Mouse (Mus musculus) ES-E14 (cell line): ENCODE data around the gene Dnajb12. TPM values are rescaled to one million over a fixed set of nuclear protein-coding genes. Genes with fewer than 3 reads are reported as not detected.

ENCODE experiments used
- DNase-seq: peaks from one replicate; pipeline ENCODE4 v3.0.0-alpha.2; 2013; ENCODE audit warnings: low read depth, low spot score
- H3K27ac ChIP-seq: 2 replicates; pipeline ENCODE4 v1.5.1; 2012; ENCODE audit warnings: low read depth, mild to moderate bottlenecking, low read length, moderate library complexity, mixed read lengths; ENCODE audit not compliant: poor library complexity, insufficient read depth, severe bottlenecking
- H3K36me3 ChIP-seq: 2 replicates; pipeline ENCODE4 v1.6.1; 2012; ENCODE audit warnings: mild to moderate bottlenecking, low read length, moderate library complexity, mixed read lengths; ENCODE audit not compliant: control insufficient read depth, poor library complexity, insufficient read depth, severe bottlenecking
- H3K4me1 ChIP-seq, 2 experiments: fragments of 150-350 bp in 1 of 2; sonication (generic) in 1 of 2; 2 replicates each; pipeline ENCODE4 v1.6.1; 2012; ENCODE audit warnings: low read length in 2 of 2, mild to moderate bottlenecking in 1 of 2, mixed read lengths in 1 of 2; ENCODE audit not compliant: control insufficient read depth in 2 of 2, insufficient read depth in 2 of 2, poor library complexity in 1 of 2
- H3K4me3 ChIP-seq, 2 experiments: fragments of 150-350 bp in 1 of 2; sonication (generic) in 1 of 2; 2 replicates each; pipeline ENCODE4 v1.5.1; 2012; ENCODE audit warnings: low read length in 2 of 2, low read depth in 1 of 2, mild to moderate bottlenecking in 1 of 2, mixed read lengths in 1 of 2; ENCODE audit not compliant: insufficient read depth in 1 of 2, poor library complexity in 1 of 2, severe bottlenecking in 1 of 2
- H3K9ac ChIP-seq: 2 replicates; pipeline ENCODE4 v1.6.1; 2012; ENCODE audit warnings: low read depth, mild to moderate bottlenecking, low read length, mixed read lengths; ENCODE audit not compliant: poor library complexity, insufficient read depth, severe bottlenecking
- H3K9me3 ChIP-seq: fragments of 150-350 bp; sonication (generic); 2 replicates; pipeline ENCODE4 v1.6.1; 2012; ENCODE audit warnings: low read depth, mild to moderate bottlenecking, low read length; ENCODE audit not compliant: control insufficient read depth, insufficient read depth
- CHD2 ChIP-seq: IDR thresholded peaks from 2 replicates; pipeline ENCODE4 v1.6.1; 2014; ENCODE audit warnings: mild to moderate bottlenecking, low read depth, low read length, inconsistent platforms
- HCFC1 ChIP-seq: IDR thresholded peaks from 2 replicates; pipeline ENCODE4 v1.6.1; 2012; ENCODE audit warnings: low read length, inconsistent platforms, borderline replicate concordance; ENCODE audit not compliant: insufficient read depth
- MAFK ChIP-seq: IDR thresholded peaks from 2 replicates; pipeline ENCODE4 v1.6.1; 2014; ENCODE audit warnings: mild to moderate bottlenecking, low read depth, low read length, inconsistent platforms; ENCODE audit not compliant: insufficient read depth
- ZC3H11A ChIP-seq: IDR thresholded peaks from 2 replicates; pipeline ENCODE4 v1.6.1; 2012; ENCODE audit warnings: low read depth, mild to moderate bottlenecking, inconsistent platforms, low read length, borderline replicate concordance
- ZNF384 ChIP-seq: IDR thresholded peaks from 2 replicates; pipeline ENCODE4 v1.6.1; 2012; ENCODE audit warnings: low read depth, low read length, inconsistent platforms
- in situ Hi-C, 2 experiments: fragments of 600-800 bp; cut with MboI; formaldehyde crosslinking; loops; one replicate each; pipeline ENCODE4 v1.15.1; 2025; ENCODE audit warnings: low sequenced_read_pairs in 2 of 2, inconsistent platforms in 1 of 2; ENCODE audit not compliant: unreplicated experiment in 2 of 2
- total RNA-seq: library from RNA; depleted of rRNA; stranded (reverse); fragments of 300-350 nt; gene quantifications from 2 replicates; pipeline ENCODE4 v1.2.3, GENCODE M21; 2012; rRNA removed

Gene Dnajb12
- total RNA-seq, 1 experiment, result 38.2 TPM

DNA sequence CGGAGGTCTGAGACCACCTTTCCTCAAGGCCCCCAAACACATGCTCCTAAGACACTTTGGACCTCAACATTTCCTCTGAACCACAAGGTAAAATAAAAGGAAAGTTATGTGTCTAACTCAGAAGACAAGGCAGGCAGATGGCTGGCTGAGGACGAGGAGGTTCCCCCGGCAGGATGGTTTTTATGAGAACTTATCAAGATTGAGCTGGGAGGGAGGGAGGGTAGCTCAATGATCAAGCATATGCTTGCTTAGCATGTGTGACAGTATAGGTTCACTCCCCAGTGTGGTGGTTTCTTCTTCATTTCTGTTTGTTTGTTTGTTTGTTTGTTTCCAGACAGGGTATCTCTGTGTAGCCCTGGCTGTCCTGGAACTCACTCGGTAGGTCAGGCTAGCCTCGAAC is 67.0 kb downstream of the Dnajb12 start:
- Histone ChIP-seq H3K9me3 (no peaks in the 10 kb centered on the region), H3K9ac (no peak overlapping the region), H3K36me3 (peaks cover 12% of the 10 kb centered on the region), H3K4me1 (peaks cover 0 to 17% of the 10 kb centered on the region in 2 experiments; a peak in 2 of 4 replicates), H3K27ac (no peak overlapping the region), H3K4me3 (no peak overlapping the region)
- no peak for TF ChIP-seq MAFK
- no peak for TF ChIP-seq ZC3H11A
- TF ChIP-seq ZNF384, result no peak
- no peak for TF ChIP-seq HCFC1
- no peak for TF ChIP-seq CHD2
- in situ Hi-C loops, result no loop called here
- DNase-seq, result no peak

DNA sequence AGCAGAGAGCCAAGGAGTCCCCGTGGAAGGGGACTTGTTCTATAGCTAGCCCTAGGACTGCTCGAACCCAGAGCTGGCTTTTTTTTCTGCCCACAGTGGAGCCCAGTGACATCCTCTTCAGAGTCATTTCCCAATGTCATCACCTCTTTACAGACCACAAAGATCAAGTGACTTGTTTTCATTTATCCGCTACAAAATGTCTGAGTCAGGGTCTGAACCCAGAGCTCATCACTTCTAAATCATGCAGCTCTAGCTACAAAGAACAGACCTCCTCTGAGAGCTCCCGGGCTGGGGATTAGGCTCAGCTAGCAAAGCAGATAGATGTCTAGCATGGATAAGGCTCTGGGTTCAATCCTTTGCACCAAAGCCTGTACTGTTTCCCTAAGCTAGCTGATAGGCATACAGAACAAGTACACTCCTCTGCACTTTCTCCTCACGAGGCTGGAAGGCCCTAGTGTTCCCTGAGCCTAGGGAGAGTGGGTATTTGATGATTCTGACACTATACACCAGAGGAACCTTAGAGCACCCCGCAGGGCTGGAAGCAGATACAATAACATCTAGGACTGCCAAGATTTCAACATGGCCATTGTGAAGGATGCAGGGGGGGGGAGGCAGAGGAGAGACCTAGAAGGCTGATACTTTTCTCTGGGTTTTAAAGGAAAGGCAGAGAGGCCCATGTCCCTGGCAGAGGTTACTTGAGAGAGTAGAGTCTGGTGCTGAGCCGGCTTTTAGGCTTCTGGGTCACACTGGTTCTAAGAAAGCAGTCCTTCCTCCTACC is 68.1 kb downstream of the Dnajb12 start:
- H3K27ac ChIP-seq, result no peak overlapping the region
- DNase-seq, result no peak
- H3K36me3 ChIP-seq, result peaks cover 12% of the 10 kb centered on the region
- in situ Hi-C loops, result no loop called here
- no peak overlapping the region for H3K4me3 ChIP-seq
- peaks cover 0 to 16% of the 10 kb centered on the region in 2 experiments; a peak in 2 of 4 replicates for H3K4me1 ChIP-seq
- no peak overlapping the region for H3K9ac ChIP-seq
- no peaks in the 10 kb centered on the region for H3K9me3 ChIP-seq
- TF ChIP-seq CHD2 (no peak), HCFC1 (no peak), ZC3H11A (no peak), MAFK (no peak), ZNF384 (no peak)

DNA sequence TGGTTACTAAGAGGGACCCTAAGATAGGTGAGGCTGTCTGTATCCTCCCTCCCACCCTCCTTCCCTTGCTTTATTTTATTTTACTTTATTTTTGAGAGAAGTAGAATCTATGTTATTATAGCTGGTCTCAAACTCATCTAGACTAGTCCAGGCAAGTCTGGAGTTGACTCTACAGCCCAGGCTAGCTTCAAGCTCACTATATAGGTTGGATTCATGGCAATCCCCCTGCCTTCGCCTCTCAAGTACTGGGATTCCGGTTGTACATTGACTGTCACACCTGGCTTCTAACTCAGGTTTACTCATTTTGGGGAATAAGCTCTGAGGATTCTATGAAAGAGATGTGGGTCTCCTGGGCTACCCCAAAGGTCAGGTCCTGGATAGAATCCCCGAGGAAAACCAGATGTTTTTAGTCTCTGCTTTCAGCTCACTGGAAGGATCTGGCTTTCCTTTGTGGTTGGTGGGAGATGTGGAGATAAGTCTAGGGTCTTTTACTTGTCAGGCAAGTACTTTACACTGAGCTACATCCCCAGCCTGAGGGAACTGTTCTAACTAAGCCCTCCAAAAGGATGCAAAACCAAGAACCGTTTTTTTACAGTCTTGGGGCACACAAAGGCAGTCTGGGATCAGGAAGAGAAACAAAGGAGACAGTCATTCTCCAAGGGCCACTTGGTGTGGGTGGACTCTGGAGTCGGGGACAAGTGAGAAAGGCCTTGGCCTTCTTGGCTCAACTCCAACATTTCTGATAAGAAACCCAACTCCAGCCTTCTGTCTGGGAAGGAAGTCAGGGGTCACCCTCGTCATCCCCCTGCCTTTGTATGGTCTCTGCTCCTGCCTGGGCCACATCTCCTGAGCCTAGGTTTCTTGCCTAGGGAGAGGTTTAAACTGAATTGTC is 69.3 kb downstream of the Dnajb12 start:
- Histone ChIP-seq H3K27ac (no peak overlapping the region), H3K4me3 (no peak overlapping the region), H3K9ac (no peak overlapping the region), H3K4me1 (peaks cover 0 to 8% of the 10 kb centered on the region in 2 experiments; a peak in 2 of 4 replicates), H3K9me3 (no peaks in the 10 kb centered on the region), H3K36me3 (peaks cover 12% of the 10 kb centered on the region)
- TF ChIP-seq ZC3H11A, result no peak
- no peak for TF ChIP-seq HCFC1
- no peak for TF ChIP-seq ZNF384
- TF ChIP-seq CHD2, result no peak
- TF ChIP-seq MAFK, result no peak
- in situ Hi-C loops, result no loop called here
- DNase-seq, result no peak

Other genes starting within 250 kb of the Dnajb12 start
- 21.1 and 23.6 TPM in 2 replicates for gene Micu1, start 177.1 kb upstream of the Dnajb12 start, total RNA-seq
- 33.9 and 42.1 TPM in 2 replicates for gene Ddit4, start 72.3 kb downstream of the Dnajb12 start, total RNA-seq
- gene Ascc1, start 123.2 kb downstream of the Dnajb12 start, total RNA-seq, result 16.3 and 18.8 TPM in 2 replicates
- 47.8 and 54.5 TPM in 2 replicates for gene Anapc16, start 123.6 kb downstream of the Dnajb12 start, total RNA-seq
- gene Spock2, start 226.7 kb downstream of the Dnajb12 start, total RNA-seq, result 4.1 and 6.7 TPM in 2 replicates